Mouse (Mus musculus): ENCODE results near the gene Gm20390.
A peak's percentile ranks its signal among the peaks of the same experiment; 100 is the strongest.
"Not testable (repeated sequence)": the region's sequence is repeated elsewhere in the genome, so short reads cannot be mapped to it uniquely, and the experiment has no call there.

Gm20390 gene

GRCm38 (mm10) chr11:93965391-93965790, 2.7 kb downstream of the Gm20390 start:
- no peak for DNase-seq (ENCODE audit: low spot score)

GRCm38 (mm10) chr11:93963013-93963412, 5.1 kb downstream of the Gm20390 start:
- no peak for DNase-seq (ENCODE audit: low spot score)

- DNase-seq (ENCODE audit: low spot score), result no peak
Observed at GRCm38 (mm10) chr11:93961482-93961881, 6.6 kb downstream of the Gm20390 start.

- no peak for DNase-seq (ENCODE audit: low spot score)
Observed at GRCm38 (mm10) chr11:93957746-93958145, 10.3 kb downstream of the Gm20390 start.

GRCm38 (mm10) chr11:93957031-93957555, 11.0 kb downstream of the Gm20390 start:
- DNase-seq (ENCODE audit: low spot score), result no peak

GRCm38 (mm10) chr11:93956159-93956558, 11.9 kb downstream of the Gm20390 start, which contains the start of gene Nme2:
Gene Nme2 (minus strand): TSS chr11:93956259.
- DNase-seq (ENCODE audit: low spot score), result no peak

- peak; percentile 94 for DNase-seq (ENCODE audit: low spot score)
Observed at GRCm38 (mm10) chr11:93955256-93956150, 12.6 kb downstream of the Gm20390 start.

- DNase-seq (ENCODE audit: low spot score), result no peak
Observed at GRCm38 (mm10) chr11:93954738-93955255, 13.3 kb downstream of the Gm20390 start.

- no peak for DNase-seq (ENCODE audit: low spot score)
Observed at GRCm38 (mm10) chr11:93952376-93952775, 15.7 kb downstream of the Gm20390 start.

GRCm38 (mm10) chr11:93950045-93950444, 18.0 kb downstream of the Gm20390 start:
- DNase-seq (ENCODE audit: low spot score), result no peak

- no peak for DNase-seq (ENCODE audit: low spot score)
Observed at GRCm38 (mm10) chr11:93948887-93949567, 19.1 kb downstream of the Gm20390 start.

GRCm38 (mm10) chr11:93944986-93945385, 23.1 kb downstream of the Gm20390 start:
- no peak for DNase-seq (ENCODE audit: low spot score)

GRCm38 (mm10) chr11:93940906-93941305, 27.2 kb downstream of the Gm20390 start:
- no peak for DNase-seq (ENCODE audit: low spot score)

GRCm38 (mm10) chr11:93929106-93929505, 39.0 kb downstream of the Gm20390 start:
- DNase-seq (ENCODE audit: low spot score), result no peak

- not testable (repeated sequence) for DNase-seq (ENCODE audit: low spot score)
Observed at GRCm38 (mm10) chr11:93915019-93915418, 53.1 kb downstream of the Gm20390 start.

- no peak for DNase-seq (ENCODE audit: low spot score)
Observed at GRCm38 (mm10) chr11:93911603-93912002, 56.5 kb downstream of the Gm20390 start.

GRCm38 (mm10) chr11:93908829-93909228, 59.3 kb downstream of the Gm20390 start:
- DNase-seq (ENCODE audit: low spot score), result no peak

GRCm38 (mm10) chr11:93907839-93908238, 60.3 kb downstream of the Gm20390 start:
- no peak for DNase-seq (ENCODE audit: low spot score)

- DNase-seq (ENCODE audit: low spot score), result no peak
Observed at GRCm38 (mm10) chr11:93906834-93907233, 61.3 kb downstream of the Gm20390 start.

All from testis, postnatal 10 days (tissue).